Mouse (Mus musculus) neural tube, embryonic 15.5 days (tissue): ENCODE results near the gene Syn2. TPM values are rescaled to one million over a fixed set of nuclear protein-coding genes. Genes with fewer than 3 reads are reported as not detected.

ENCODE experiments used
- ATAC-seq: fragments of 200-750 bp; cut with Nextera tagmentation; 2 replicates; pipeline ENCODE4 v1.8.0; 2017; ENCODE audit warnings: mild to moderate bottlenecking, moderate TSS enrichment, moderate library complexity; ENCODE audit not compliant: low FRiP score
- H3K27ac ChIP-seq: fragments of 300-500 bp; sonication (generic); replicated peaks from 2 replicates; pipeline ENCODE4 v1.5.1; 2015; ENCODE audit warnings: mild to moderate bottlenecking, inconsistent platforms
- H3K27me3 ChIP-seq: fragments of 300-500 bp; sonication (generic); replicated peaks from 2 replicates; pipeline ENCODE4 v1.6.1; 2015; ENCODE audit warnings: inconsistent platforms
- H3K36me3 ChIP-seq: fragments of 300-500 bp; sonication (generic); 2 replicates; pipeline ENCODE4 v1.6.1; 2015; ENCODE audit warnings: inconsistent platforms
- H3K4me1 ChIP-seq: fragments of 300-500 bp; sonication (generic); 2 replicates; pipeline ENCODE4 v1.6.1; 2015; ENCODE audit warnings: inconsistent platforms
- H3K4me2 ChIP-seq: fragments of 300-500 bp; sonication (generic); 2 replicates; pipeline ENCODE4 v1.6.1; 2015; ENCODE audit warnings: inconsistent platforms, mild to moderate bottlenecking, moderate library complexity
- H3K4me3 ChIP-seq: fragments of 300-500 bp; sonication (generic); replicated peaks from 2 replicates; pipeline ENCODE4 v1.5.1; 2015; ENCODE audit warnings: mild to moderate bottlenecking, inconsistent platforms
- H3K9ac ChIP-seq: fragments of 300-500 bp; sonication (generic); replicated peaks from 2 replicates; pipeline ENCODE4 v1.6.1; 2015; ENCODE audit warnings: mild to moderate bottlenecking, inconsistent platforms
- H3K9me3 ChIP-seq: fragments of 300-500 bp; sonication (generic); replicated peaks from 2 replicates; pipeline ENCODE4 v1.6.1; 2016; ENCODE audit warnings: inconsistent platforms
- WGBS: fragments of 180-500 bp; shearing (Covaris S2); methylation state at CpG from one replicate; pipeline ENCODE4 v1.1.7; 2015; ENCODE audit warnings: mixed read lengths; 5-methylcytosine and 5-hydroxymethylcytosine counted together
- polyA plus RNA-seq: library from polyadenylated mRNA; unstranded; fragments of >200 nt; fragmentation: Nextera tagmentation; extraction: Ambion mirVana; gene quantifications from 2 replicates; pipeline ENCODE4 v1.2.1, GENCODE M21; 2015

The Syn2 gene
- polyA plus RNA-seq, 1 experiment from 2014 or later = 73.3 TPM

GRCm38 (mm10) chr6:115274705-115275104, 140.0 kb downstream of the Syn2 start:
- no peak overlapping the region for H3K9ac ChIP-seq
- no peaks in the 10 kb centered on the region for H3K9me3 ChIP-seq
- no peak for ATAC-seq
- no peaks in the 10 kb centered on the region for H3K27me3 ChIP-seq
- H3K36me3 ChIP-seq = 0 out of 2 replicates have a peak, but pooled peaks cover 3% of the 10 kb centered on the region
- H3K4me2 ChIP-seq = no peak overlapping the region
- no peak overlapping the region for H3K27ac ChIP-seq
- H3K4me3 ChIP-seq = no peak overlapping the region
- 56% methylated on average over 9 of the region's 9 CpGs for WGBS
- H3K4me1 ChIP-seq = peaks cover 2% of the 10 kb centered on the region; the same call in 1 of the 2 replicates

- no peak overlapping the region for H3K27ac ChIP-seq
- no peak overlapping the region for H3K4me2 ChIP-seq
- H3K9me3 ChIP-seq = no peaks in the 10 kb centered on the region
- H3K36me3 ChIP-seq = 0 out of 2 replicates have a peak, but pooled peaks cover 3% of the 10 kb centered on the region
- H3K4me1 ChIP-seq = peaks cover 2% of the 10 kb centered on the region; the same call in 1 of the 2 replicates
- no peaks in the 10 kb centered on the region for H3K27me3 ChIP-seq
- no peak for ATAC-seq
- WGBS = 88% methylated on average over 10 of the region's 10 CpGs
- no peak overlapping the region for H3K9ac ChIP-seq
- no peak overlapping the region for H3K4me3 ChIP-seq
Measured at GRCm38 (mm10) chr6:115275116-115275815, 140.6 kb downstream of the Syn2 start.

DNA sequence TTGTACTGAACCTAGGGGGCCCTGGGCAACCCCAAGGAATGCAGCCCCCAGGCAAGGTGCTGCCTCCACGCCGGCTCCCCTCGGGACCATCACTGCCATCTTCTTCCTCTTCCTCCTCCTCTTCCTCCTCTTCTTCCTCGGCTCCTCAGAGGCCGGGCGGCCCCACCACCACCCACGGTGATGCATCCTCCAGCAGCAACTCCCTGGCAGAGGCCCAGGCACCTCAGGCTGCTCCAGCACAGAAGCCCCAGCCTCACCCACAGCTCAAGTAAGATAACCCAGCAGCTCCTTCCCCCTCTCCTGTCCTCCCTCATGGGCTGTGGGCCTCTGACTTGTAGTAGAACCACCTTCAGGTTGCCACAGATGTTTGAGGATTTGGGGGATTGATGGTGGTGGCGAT, 143.4 kb downstream of the Syn2 start:
- H3K27ac ChIP-seq = no peak overlapping the region
- H3K9me3 ChIP-seq = no peaks in the 10 kb centered on the region
- peaks cover 9% of the 10 kb centered on the region; the same call in 1 of the 2 replicates for H3K36me3 ChIP-seq
- no peak overlapping the region for H3K4me2 ChIP-seq
- 80% methylated on average over 8 of the region's 8 CpGs for WGBS
- H3K9ac ChIP-seq = no peak overlapping the region
- peaks cover 2% of the 10 kb centered on the region; the same call in 1 of the 2 replicates for H3K4me1 ChIP-seq
- H3K27me3 ChIP-seq = no peaks in the 10 kb centered on the region
- no peak overlapping the region for H3K4me3 ChIP-seq
- ATAC-seq = no peak

DNA sequence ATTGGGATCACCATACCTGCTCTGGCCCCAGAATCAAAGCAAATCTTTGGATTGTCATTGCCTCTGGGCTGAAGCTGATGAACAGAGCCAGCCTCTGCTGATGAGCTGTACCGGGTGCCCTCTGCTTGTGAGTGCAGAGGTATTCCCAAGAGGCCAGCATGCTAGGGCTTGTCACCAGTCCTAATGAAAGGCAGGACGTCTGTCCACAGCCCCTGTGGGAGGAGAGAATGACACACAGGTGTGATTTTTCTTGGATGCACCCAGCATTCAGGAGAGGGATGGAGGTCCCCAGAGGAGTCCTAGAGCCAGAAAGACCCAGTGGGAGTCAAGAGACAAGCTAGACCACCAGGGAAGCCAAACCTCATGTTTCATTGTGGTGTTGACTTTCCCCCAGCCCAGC, 144.9 kb downstream of the Syn2 start:
- Histone ChIP-seq H3K4me3 (no peak overlapping the region), H3K9me3 (no peaks in the 10 kb centered on the region), H3K27me3 (no peaks in the 10 kb centered on the region), H3K27ac (no peak overlapping the region), H3K4me2 (no peak overlapping the region), H3K4me1 (peaks cover under 1% of the 10 kb centered on the region; the same call in 1 of the 2 replicates), H3K36me3 (peaks cover 7% of the 10 kb centered on the region; the same call in 1 of the 2 replicates), H3K9ac (no peak overlapping the region)
- 73% methylated on average over 2 of the region's 2 CpGs for WGBS
- no peak for ATAC-seq

- Histone ChIP-seq H3K27me3 (no peaks in the 10 kb centered on the region), H3K9ac (no peak overlapping the region), H3K4me2 (no peak overlapping the region), H3K4me3 (no peak overlapping the region), H3K27ac (no peak overlapping the region), H3K4me1 (no peaks in the 10 kb centered on the region), H3K36me3 (peaks cover 6% of the 10 kb centered on the region; the same call in 1 of the 2 replicates), H3K9me3 (no peaks in the 10 kb centered on the region)
- ATAC-seq = no peak
- WGBS = 91% methylated on average over 2 of the region's 2 CpGs
Measured at GRCm38 (mm10) chr6:115284153-115284552, 149.5 kb downstream of the Syn2 start.

- no peaks in the 10 kb centered on the region for H3K36me3 ChIP-seq
- 91% methylated on average over 6 of the region's 6 CpGs for WGBS
Measured at GRCm38 (mm10) chr6:115286441-115286840, 151.7 kb downstream of the Syn2 start.

DNA sequence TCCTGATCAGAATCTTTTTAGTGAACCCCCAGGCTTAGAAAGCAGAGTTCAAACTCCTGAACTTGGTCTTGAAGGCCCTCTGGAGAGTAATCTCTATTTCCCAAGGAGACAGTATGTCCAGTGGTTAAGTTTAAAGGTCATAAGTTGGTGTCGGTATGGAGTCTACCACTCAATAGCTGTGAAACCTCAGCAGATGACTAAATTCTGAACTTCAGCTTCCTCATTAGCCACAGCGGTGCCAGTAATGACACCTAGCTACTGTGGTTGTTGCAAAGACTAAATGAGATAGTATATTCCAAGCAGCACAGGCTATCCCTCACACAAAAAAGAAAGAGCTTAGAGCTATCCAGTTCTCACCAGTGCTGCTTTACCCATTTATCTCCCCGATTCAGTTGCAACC, 153.5 kb downstream of the Syn2 start:
- H3K9ac ChIP-seq = no peak overlapping the region
- 93% methylated on average over 3 of the region's 3 CpGs for WGBS
- H3K4me1 ChIP-seq = no peaks in the 10 kb centered on the region
- no peaks in the 10 kb centered on the region for H3K36me3 ChIP-seq
- no peak overlapping the region for H3K4me3 ChIP-seq
- H3K27me3 ChIP-seq = no peaks in the 10 kb centered on the region
- ATAC-seq = no peak
- H3K9me3 ChIP-seq = no peaks in the 10 kb centered on the region
- no peak overlapping the region for H3K4me2 ChIP-seq
- H3K27ac ChIP-seq = no peak overlapping the region

More at GRCm38 (mm10) chr6:115286441-115286840, 151.7 kb downstream of the Syn2 start:
- H3K27me3 ChIP-seq = no peaks in the 10 kb centered on the region
- no peaks in the 10 kb centered on the region for H3K9me3 ChIP-seq
- H3K4me3 ChIP-seq = no peak overlapping the region
- no peak overlapping the region for H3K9ac ChIP-seq
- H3K4me2 ChIP-seq = no peak overlapping the region
- no peak for ATAC-seq
- H3K4me1 ChIP-seq = no peaks in the 10 kb centered on the region
- no peak overlapping the region for H3K27ac ChIP-seq

DNA sequence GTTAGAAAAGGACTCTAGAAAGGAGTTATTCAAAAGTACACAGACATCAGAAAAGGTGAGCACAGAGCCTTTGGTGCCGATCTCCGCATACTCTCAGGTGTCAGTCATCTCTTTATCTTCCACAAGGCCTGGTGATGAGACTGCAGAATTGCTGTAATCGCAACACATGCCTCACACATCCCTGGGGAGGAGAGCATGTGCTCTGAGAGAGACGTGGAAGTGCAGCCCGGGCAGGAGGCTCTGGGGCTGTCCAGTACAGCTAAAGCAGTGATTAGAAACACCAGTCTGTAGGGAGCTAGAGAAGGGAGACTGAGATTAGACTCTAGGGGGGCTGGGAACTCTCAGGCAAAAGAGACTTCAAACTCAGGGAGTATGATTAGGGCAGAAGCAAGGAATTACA, 155.9 kb downstream of the Syn2 start:
- Histone ChIP-seq H3K27me3 (no peaks in the 10 kb centered on the region), H3K36me3 (no peaks in the 10 kb centered on the region), H3K27ac (no peak overlapping the region), H3K4me1 (no peaks in the 10 kb centered on the region), H3K9ac (no peak overlapping the region), H3K9me3 (no peaks in the 10 kb centered on the region), H3K4me3 (no peak overlapping the region), H3K4me2 (no peak overlapping the region)
- no peak for ATAC-seq
- 56% methylated on average over 5 of the region's 5 CpGs for WGBS

DNA sequence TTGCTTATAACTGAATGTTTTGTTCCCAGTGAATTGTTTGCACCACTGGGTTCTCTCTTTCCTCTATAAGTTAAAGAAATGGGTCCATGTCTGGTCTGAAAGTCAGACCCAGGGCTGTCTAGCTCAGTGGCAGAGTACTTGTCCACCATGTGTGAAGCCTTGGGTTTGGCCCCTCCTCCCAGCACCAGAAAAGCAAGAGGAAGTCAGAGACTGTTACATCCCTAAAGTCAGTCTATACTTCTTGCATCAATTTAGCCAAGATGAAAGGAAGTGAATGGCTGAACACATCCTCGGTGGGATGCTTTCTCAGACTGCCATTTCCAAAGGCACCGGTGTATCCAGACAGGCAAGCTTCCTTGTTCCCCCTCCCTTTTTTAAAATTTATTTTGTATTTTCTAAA, 156.4 kb downstream of the Syn2 start:
- Histone ChIP-seq H3K4me2 (no peak overlapping the region), H3K9me3 (no peaks in the 10 kb centered on the region), H3K4me3 (no peak overlapping the region), H3K36me3 (no peaks in the 10 kb centered on the region), H3K4me1 (no peaks in the 10 kb centered on the region), H3K9ac (no peak overlapping the region), H3K27ac (no peak overlapping the region), H3K27me3 (no peaks in the 10 kb centered on the region)
- ATAC-seq = no peak
- WGBS = 83% methylated on average over 2 of the region's 2 CpGs

GRCm38 (mm10) chr6:115291823-115292222, 157.1 kb downstream of the Syn2 start:
- Histone ChIP-seq H3K9me3 (no peaks in the 10 kb centered on the region), H3K27me3 (no peaks in the 10 kb centered on the region), H3K9ac (no peak overlapping the region), H3K36me3 (no peaks in the 10 kb centered on the region), H3K4me1 (no peaks in the 10 kb centered on the region), H3K4me3 (no peak overlapping the region), H3K27ac (no peak overlapping the region), H3K4me2 (no peak overlapping the region)
- no peak for ATAC-seq
- WGBS = 84% methylated on average over 6 of the region's 6 CpGs

GRCm38 (mm10) chr6:115292621-115293020, 157.9 kb downstream of the Syn2 start:
- H3K4me1 ChIP-seq = no peaks in the 10 kb centered on the region
- no peak for ATAC-seq
- H3K9ac ChIP-seq = no peak overlapping the region
- no peak overlapping the region for H3K4me2 ChIP-seq
- no peak overlapping the region for H3K27ac ChIP-seq
- no peak overlapping the region for H3K4me3 ChIP-seq
- H3K36me3 ChIP-seq = no peaks in the 10 kb centered on the region
- no peaks in the 10 kb centered on the region for H3K9me3 ChIP-seq
- H3K27me3 ChIP-seq = no peaks in the 10 kb centered on the region
- 69% methylated on average over 6 of the region's 6 CpGs for WGBS

GRCm38 (mm10) chr6:115293877-115294276, 159.2 kb downstream of the Syn2 start:
- Histone ChIP-seq H3K36me3 (no peaks in the 10 kb centered on the region), H3K4me3 (no peak overlapping the region), H3K9ac (no peak overlapping the region), H3K4me1 (no peaks in the 10 kb centered on the region), H3K27me3 (no peaks in the 10 kb centered on the region), H3K4me2 (no peak overlapping the region), H3K27ac (no peak overlapping the region), H3K9me3 (no peaks in the 10 kb centered on the region)
- ATAC-seq = no peak
- WGBS = 77% methylated on average over 2 of the region's 2 CpGs
